Mouse (Mus musculus) liver, embryonic 14.5 days (tissue): Measurements from ENCODE around the gene Helq.

Source experiments
- CTCF ChIP-seq: IDR thresholded peaks from 2 replicates; pipeline ENCODE4 v1.5.1; 2016; ENCODE audit warnings: antibody characterized with exemption, low read depth, control low read depth
- EP300 ChIP-seq: IDR thresholded peaks from 2 replicates; pipeline ENCODE4 v1.6.1; 2016; ENCODE audit warnings: antibody characterized with exemption, low read depth

GRCm38 (mm10) chr5:100758121-100758520 lies 40.3 kb downstream of the Helq start:
- TF ChIP-seq EP300 (no peak), CTCF (no peak)
